8 mouse cellular contexts compared by ENCODE assay signal in the genomic region with DNA sequence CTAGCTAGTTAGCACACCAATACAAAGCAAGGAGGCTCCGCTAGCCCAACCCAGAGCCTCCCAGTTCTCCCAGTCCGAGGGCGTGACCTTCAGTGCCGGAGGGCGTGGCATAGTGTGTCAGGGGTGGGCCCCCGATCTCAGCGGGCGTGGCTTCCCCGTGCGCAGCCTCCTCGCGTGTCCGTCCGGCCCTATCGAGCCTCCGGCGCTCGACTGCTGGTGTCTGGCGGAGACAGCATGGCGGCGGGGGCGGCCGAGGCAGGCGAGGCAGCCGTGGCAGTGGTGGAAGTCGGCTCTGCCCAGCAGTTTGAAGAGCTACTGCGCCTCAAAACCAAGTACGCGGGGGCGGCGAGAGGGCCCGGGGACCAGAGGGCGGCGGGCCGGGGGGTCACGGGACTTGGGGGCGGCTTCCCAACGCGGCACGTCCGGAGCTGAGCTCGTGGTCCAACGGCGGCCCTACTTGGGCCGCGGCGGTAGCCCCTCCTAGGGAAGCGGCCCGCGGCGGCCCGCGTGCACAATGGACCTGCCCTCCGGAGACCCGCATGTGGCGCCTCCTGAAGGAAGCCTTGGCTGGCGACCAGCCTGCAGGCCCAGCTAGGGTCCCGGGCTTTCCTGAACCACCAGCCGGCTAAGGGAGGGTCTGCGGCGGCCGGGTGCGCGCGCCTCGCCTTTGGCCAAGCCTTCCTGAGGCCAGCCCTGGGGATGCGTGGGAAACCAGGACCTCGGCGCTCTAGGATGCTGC. TPM values are rescaled to one million over a fixed set of nuclear protein-coding genes. Genes with fewer than 3 reads are reported as not detected.
DNase-seq lines count a peak whose midpoint lies in the region; ATAC-seq and TF ChIP-seq lines count a peak whose summit lies in the region.

A gene (plus strand): TSS at position 175 of the 739 bp plus-strand sequence.

- H3K27ac ChIP-seq in heart, embryonic 12.5 days (ENCODE audit: poor library complexity, severe bottlenecking): peak within 1 kb of the TSS; percentile 86
- H3K27ac ChIP-seq in kidney, postnatal 0 days: peak within 1 kb of the TSS; percentile 84
- peak within 1 kb of the TSS; percentile 72 for H3K27ac ChIP-seq in liver, embryonic 11.5 days (ENCODE audit: low read depth, low read length)
- peak within 1 kb of the TSS; percentile 84 for H3K27ac ChIP-seq in stomach, embryonic 14.5 days (ENCODE audit: low read length)

- peak within 1 kb of the TSS; percentile 86 for H3K4me3 ChIP-seq in heart, embryonic 12.5 days
- peak within 1 kb of the TSS; percentile 92 for H3K4me3 ChIP-seq in kidney, postnatal 0 days (replicated peaks; ENCODE audit: low read depth, low read length)
- H3K4me3 ChIP-seq in liver, embryonic 11.5 days (ENCODE audit: low read depth, low read length): peak within 1 kb of the TSS; percentile 83
- H3K4me3 ChIP-seq in stomach, embryonic 14.5 days (ENCODE audit: low read depth, low read length): peak within 1 kb of the TSS; percentile 92

- peak within 1 kb of the TSS; percentile 86 for H3K4me2 ChIP-seq in heart, embryonic 12.5 days
- peak within 1 kb of the TSS; percentile 84 for H3K4me2 ChIP-seq in kidney, postnatal 0 days (ENCODE audit: low read length)
- H3K4me2 ChIP-seq in liver, embryonic 11.5 days: peak within 1 kb of the TSS; percentile 87
- peak within 1 kb of the TSS; percentile 82 for H3K4me2 ChIP-seq in stomach, embryonic 14.5 days (replicated peaks; ENCODE audit: low read depth, low read length)

- H3K4me1 ChIP-seq in heart, embryonic 12.5 days (replicated peaks): peaks cover 19% of the 10 kb centered on the region
- 0 out of 2 replicates have a peak, but pooled peaks cover 5% of the 10 kb centered on the region for H3K4me1 ChIP-seq in kidney, postnatal 0 days (replicated peaks; ENCODE audit: insufficient read depth, low read length)
- peaks cover 12% of the 10 kb centered on the region for H3K4me1 ChIP-seq in liver, embryonic 11.5 days (replicated peaks; ENCODE audit: control insufficient read depth, insufficient read depth, low read length)
- H3K4me1 ChIP-seq in stomach, embryonic 14.5 days (ENCODE audit: control insufficient read depth, insufficient read depth, low read length): peaks cover 10% of the 10 kb centered on the region; the same call in 1 of the 2 replicates

- peak; percentile 94 for DNase-seq in CD4-positive helper T cell, adult 2 months (ENCODE audit: low read depth, low spot score)
- peak; percentile 76 for DNase-seq in brain, embryonic 18.5 days (ENCODE audit: low read depth, low spot score)
- peak; percentile 96 for DNase-seq in kidney, postnatal 0 days (ENCODE audit: low spot score)
- DNase-seq in liver, embryonic 11.5 days (ENCODE audit: low spot score): peak; percentile 94
- peak; percentile 96 for DNase-seq in naive thymus-derived CD4-positive, alpha-beta T cell, adult 2 months (ENCODE audit: low read depth)

- no peak; the same call in 1 of the 2 replicates for TF ChIP-seq CTCF in kidney, postnatal 0 days (IDR thresholded peaks at IDR 0.05; ENCODE audit: low read depth)

- peak within 1 kb of the TSS; percentile 95 for H3K9ac ChIP-seq in heart, embryonic 12.5 days
- H3K9ac ChIP-seq in kidney, postnatal 0 days (ENCODE audit: low read depth, low read length): peak within 1 kb of the TSS; percentile 90
- peak within 1 kb of the TSS; percentile 84 for H3K9ac ChIP-seq in liver, embryonic 11.5 days (ENCODE audit: low read depth, low read length)
- peak within 1 kb of the TSS; percentile 89 for H3K9ac ChIP-seq in stomach, embryonic 14.5 days (replicated peaks; ENCODE audit: low read depth, low read length)

- WGBS in heart, embryonic 12.5 days: under 1% methylated on average over 69 of the region's 69 CpGs
- 1% methylated on average over 66 of the region's 69 CpGs for WGBS in kidney, postnatal 0 days
- WGBS in liver, embryonic 11.5 days: under 1% methylated on average over 69 of the region's 69 CpGs
- WGBS in stomach, embryonic 14.5 days: under 1% methylated on average over 62 of the region's 69 CpGs

- no peaks in the 10 kb centered on the region for H3K36me3 ChIP-seq in heart, embryonic 12.5 days
- H3K36me3 ChIP-seq in kidney, postnatal 0 days (ENCODE audit: insufficient read depth, low read length): no peaks in the 10 kb centered on the region
- no peaks in the 10 kb centered on the region for H3K36me3 ChIP-seq in liver, embryonic 11.5 days (ENCODE audit: control insufficient read depth, insufficient read depth, low read length)
- no peaks in the 10 kb centered on the region for H3K36me3 ChIP-seq in stomach, embryonic 14.5 days (ENCODE audit: control insufficient read depth, insufficient read depth, low read length)

- no peaks in the 10 kb centered on the region for H3K9me3 ChIP-seq in heart, embryonic 12.5 days (replicated peaks)
- H3K9me3 ChIP-seq in kidney, postnatal 0 days (replicated peaks; ENCODE audit: low read length): no peaks in the 10 kb centered on the region
- H3K9me3 ChIP-seq in liver, embryonic 11.5 days (ENCODE audit: control insufficient read depth, low read length): no peaks in the 10 kb centered on the region
- H3K9me3 ChIP-seq in stomach, embryonic 14.5 days (ENCODE audit: control insufficient read depth, low read depth, low read length): no peaks in the 10 kb centered on the region

- no peaks in the 10 kb centered on the region for H3K27me3 ChIP-seq in heart, embryonic 12.5 days (replicated peaks)
- H3K27me3 ChIP-seq in kidney, postnatal 0 days (ENCODE audit: insufficient read depth, low read length): no peaks in the 10 kb centered on the region
- no peaks in the 10 kb centered on the region for H3K27me3 ChIP-seq in liver, embryonic 11.5 days (replicated peaks; ENCODE audit: control insufficient read depth, insufficient read depth, low read length)
- H3K27me3 ChIP-seq in stomach, embryonic 14.5 days (ENCODE audit: control insufficient read depth, insufficient read depth, low read length): no peaks in the 10 kb centered on the region

- ATAC-seq in erythroid progenitor cell, adult 5-6 weeks (replicated peaks; ENCODE audit: low FRiP score, poor library complexity, severe bottlenecking): peak; percentile 100
- ATAC-seq in heart, embryonic 12.5 days (ENCODE audit: insufficient number of reproducible peaks, low FRiP score): peak; percentile 98
- peak; percentile 99 for ATAC-seq in kidney, postnatal 0 days (replicated peaks; ENCODE audit: low FRiP score, low read depth)
- peak; percentile 99 for ATAC-seq in liver, embryonic 11.5 days (replicated peaks; ENCODE audit: low FRiP score)
- ATAC-seq in stomach, embryonic 14.5 days (ENCODE audit: insufficient number of reproducible peaks, insufficient read depth, low FRiP score, low read depth): peak; percentile 96

RNA-seq across cellular contexts. Expression of the gene that starts here (rescaled TPM):
- 11.9 and 21.4 TPM in 2 replicates for total RNA-seq in erythroid progenitor cell, adult 5-6 weeks (2015; ENCODE audit: low replicate concordance)
- total RNA-seq in erythroid progenitor cell, adult 5-6 weeks (2017; ENCODE audit: low replicate concordance): 19.8 and 20.6 TPM in 2 replicates
- 173 and 177 TPM in 2 replicates for polyA plus RNA-seq in heart, embryonic 12.5 days (2016; fragmentation: Nextera tagmentation; extraction: Ambion mirVana)
- polyA plus RNA-seq in kidney, postnatal 0 days (2015; fragmentation: Nextera tagmentation; extraction: Ambion mirVana): 219 and 222 TPM in 2 replicates
- polyA plus RNA-seq in liver, embryonic 11.5 days (2014; fragmentation: Nextera tagmentation; extraction: Ambion mirVana): 211 and 235 TPM in 2 replicates
- polyA plus RNA-seq in stomach, embryonic 14.5 days (2014; fragmentation: Nextera tagmentation; extraction: Ambion mirVana): 254 and 270 TPM in 2 replicates

Comparison
In these comparisons a context has a peak if more than half of its experiments do, and no peak if none do; other contexts are left out.
1. Peak in every context shown above with its lines: DNase-seq, ATAC-seq, H3K4me3 ChIP-seq and H3K27ac ChIP-seq.